Mouse (Mus musculus) liver, embryonic 14.5 days (tissue): ENCODE measurements around the gene Gaa.

Experiments used
- CTCF ChIP-seq: IDR thresholded peaks from 2 replicates; pipeline ENCODE4 v1.5.1; 2016; ENCODE audit warnings: antibody characterized with exemption, low read depth, control low read depth
- EP300 ChIP-seq: IDR thresholded peaks from 2 replicates; pipeline ENCODE4 v1.6.1; 2016; ENCODE audit warnings: antibody characterized with exemption, low read depth

DNA sequence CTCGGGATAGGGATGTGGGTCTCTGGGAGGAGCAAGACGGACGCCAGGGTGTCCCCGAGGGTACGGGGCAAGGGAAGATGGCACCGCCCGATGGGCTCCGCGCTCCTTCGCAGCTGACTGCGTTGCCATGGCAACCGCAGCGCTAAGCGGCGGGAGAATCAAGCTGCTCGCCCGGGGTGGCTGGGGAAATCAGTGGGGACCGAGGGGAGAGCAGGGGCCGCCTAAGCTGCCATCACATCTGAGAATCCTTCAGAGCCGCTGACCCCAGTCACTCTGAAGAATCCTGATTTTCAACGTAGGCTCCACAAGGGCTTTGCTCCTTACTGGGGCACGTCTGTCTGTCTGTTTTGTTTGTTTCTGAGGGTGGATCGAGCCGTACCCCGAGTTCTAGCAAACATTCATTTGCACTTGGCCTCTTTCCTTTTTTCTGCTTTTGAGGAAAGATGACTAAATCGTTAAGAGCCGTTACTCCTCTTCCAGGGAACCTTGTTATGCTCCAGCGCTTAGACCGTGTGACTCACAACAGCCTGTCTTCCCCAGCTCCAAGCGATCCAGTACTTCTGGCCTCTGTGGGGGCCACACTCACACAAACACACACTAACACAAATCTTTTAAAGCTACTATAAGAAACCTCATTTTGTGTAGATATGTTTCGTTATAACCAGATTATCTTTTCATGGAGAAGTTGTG is 32.7 kb downstream of the Gaa start:
- TF ChIP-seq EP300 (no peak), CTCF (no peak)
